Comparison of ENCODE assay signal across 7 mouse cellular contexts in genomic region chr1:79671543-79672337, GRCm38 (mm10). TPM values are rescaled to one million over a fixed set of nuclear protein-coding genes. Genes with fewer than 3 reads are reported as not detected.
DNase-seq lines count a peak whose midpoint lies in the region; ATAC-seq and TF ChIP-seq lines count a peak whose summit lies in the region.

Gene Ap1s3 (minus strand): TSS chr1:79671972.

- peak within 1 kb of the TSS; percentile 96 for H3K4me2 ChIP-seq in intestine, postnatal 0 days (replicated peaks; ENCODE audit: low read depth)
- H3K4me2 ChIP-seq in limb, embryonic 15.5 days = peak within 1 kb of the TSS; percentile 99
- peak within 1 kb of the TSS; percentile 98 for H3K4me2 ChIP-seq in midbrain, embryonic 16.5 days (ENCODE audit: low read length)

- no peaks in the 10 kb centered on the region for H3K36me3 ChIP-seq in intestine, postnatal 0 days (ENCODE audit: control insufficient read depth, insufficient read depth)
- no peaks in the 10 kb centered on the region for H3K36me3 ChIP-seq in limb, embryonic 15.5 days
- no peaks in the 10 kb centered on the region for H3K36me3 ChIP-seq in midbrain, embryonic 16.5 days (ENCODE audit: control insufficient read depth, insufficient read depth, low read length)
- H3K36me3 ChIP-seq in spleen, adult 2 months (ENCODE audit: control insufficient read depth, insufficient read depth, low read length) = no peaks in the 10 kb centered on the region; the same call in 1 of the 2 replicates

- H3K9me3 ChIP-seq in intestine, postnatal 0 days (ENCODE audit: control insufficient read depth) = no peaks in the 10 kb centered on the region
- H3K9me3 ChIP-seq in limb, embryonic 15.5 days = no peaks in the 10 kb centered on the region
- H3K9me3 ChIP-seq in midbrain, embryonic 16.5 days (replicated peaks; ENCODE audit: control insufficient read depth, low read length, poor library complexity, severe bottlenecking) = no peaks in the 10 kb centered on the region

- peak within 1 kb of the TSS; percentile 62 for H3K27ac ChIP-seq in intestine, postnatal 0 days (ENCODE audit: low read depth, low read length)
- H3K27ac ChIP-seq in limb, embryonic 15.5 days = no peak within 1 kb of the TSS
- no peak within 1 kb of the TSS for H3K27ac ChIP-seq in midbrain, embryonic 16.5 days (ENCODE audit: low read length)
- peak within 1 kb of the TSS; percentile 85 for H3K27ac ChIP-seq in spleen, adult 2 months (ENCODE audit: insufficient read depth, low read length)

- DNase-seq in WW6 (ENCODE audit: low read depth, low spot score) = peak; percentile 66
- peak; percentile 61 for DNase-seq in cerebellum, adult 9-10 months
- peak; percentile 68 to 75 for DNase-seq in spleen, adult 2 months (ENCODE audit: low read depth in 1 of 2, low spot score in 2 of 2)

- peak within 1 kb of the TSS; percentile 57 for H3K9ac ChIP-seq in intestine, postnatal 0 days (ENCODE audit: low read depth, low read length)
- H3K9ac ChIP-seq in limb, embryonic 15.5 days = peak within 1 kb of the TSS; percentile 50
- H3K9ac ChIP-seq in midbrain, embryonic 16.5 days (ENCODE audit: low read depth, low read length) = peak within 1 kb of the TSS; percentile 71

- TF ChIP-seq POLR2A in spleen, adult 2 months (IDR thresholded peaks at IDR 0.05; ENCODE audit: low read depth, low read length) = peak; percentile 54; the same call in 1 of the 2 replicates

- under 1% methylated on average over 51 of the region's 51 CpGs for WGBS in intestine, postnatal 0 days
- under 1% methylated on average over 51 of the region's 51 CpGs for WGBS in limb, embryonic 15.5 days
- WGBS in midbrain, embryonic 16.5 days = under 1% methylated on average over 51 of the region's 51 CpGs
- 1% methylated on average over 51 of the region's 51 CpGs for WGBS in spleen, adult 2 months

- ATAC-seq in frontal cortex, adult (ENCODE audit: low TSS enrichment) = peak; percentile 97
- ATAC-seq in intestine, postnatal 0 days = peak; percentile 94
- ATAC-seq in limb, embryonic 15.5 days (ENCODE audit: insufficient number of reproducible peaks, low FRiP score, low TSS enrichment, low read depth) = peak; percentile 63; the same call in 1 of the 2 replicates
- peak; percentile 93 for ATAC-seq in midbrain, embryonic 16.5 days

- peak within 1 kb of the TSS; percentile 61 for H3K4me3 ChIP-seq in intestine, postnatal 0 days (ENCODE audit: low read depth, low read length)
- peak within 1 kb of the TSS; percentile 63 for H3K4me3 ChIP-seq in limb, embryonic 15.5 days
- H3K4me3 ChIP-seq in midbrain, embryonic 16.5 days (ENCODE audit: low read depth, low read length) = peak within 1 kb of the TSS; percentile 59
- H3K4me3 ChIP-seq in spleen, adult 2 months (ENCODE audit: extremely low read depth, insufficient read depth, insufficient read length) = peak within 1 kb of the TSS; percentile 96

- TF ChIP-seq CTCF in intestine, postnatal 0 days (IDR thresholded peaks at IDR 0.05; ENCODE audit: low read depth) = no peak
- TF ChIP-seq CTCF in spleen, adult 2 months (IDR thresholded peaks at IDR 0.05; ENCODE audit: extremely low read depth, insufficient read depth, insufficient read length, insufficient replicate concordance) = no peak

- H3K4me1 ChIP-seq in intestine, postnatal 0 days (replicated peaks; ENCODE audit: control insufficient read depth, insufficient read depth, low read length) = no peaks in the 10 kb centered on the region
- H3K4me1 ChIP-seq in limb, embryonic 15.5 days = peaks cover 17% of the 10 kb centered on the region
- peaks cover 9% of the 10 kb centered on the region for H3K4me1 ChIP-seq in midbrain, embryonic 16.5 days (ENCODE audit: control insufficient read depth, insufficient read depth, low read length)
- peaks cover 8% of the 10 kb centered on the region for H3K4me1 ChIP-seq in spleen, adult 2 months (ENCODE audit: control insufficient read depth, insufficient read depth, insufficient read length)

- no peaks in the 10 kb centered on the region; the same call in 1 of the 2 replicates for H3K27me3 ChIP-seq in intestine, postnatal 0 days (replicated peaks; ENCODE audit: control insufficient read depth, insufficient read depth, low read length)
- H3K27me3 ChIP-seq in limb, embryonic 15.5 days = peaks cover 26% of the 10 kb centered on the region; the same call in 1 of the 2 replicates
- H3K27me3 ChIP-seq in midbrain, embryonic 16.5 days (ENCODE audit: control insufficient read depth, insufficient read depth, low read depth, low read length) = peaks cover 22% of the 10 kb centered on the region
- no peaks in the 10 kb centered on the region for H3K27me3 ChIP-seq in spleen, adult 2 months (ENCODE audit: control insufficient read depth, insufficient read depth, low read length)

RNA-seq across cellular contexts. Expression of gene Ap1s3, which starts in this region (rescaled TPM):
- polyA plus RNA-seq in intestine, postnatal 0 days (2015; fragmentation: Nextera tagmentation; extraction: Ambion mirVana) = 2.2 and 2.5 TPM in 2 replicates
- 0.31 and 0.81 TPM in 2 replicates for polyA plus RNA-seq in limb, embryonic 15.5 days (2015; fragmentation: Nextera tagmentation; extraction: Ambion mirVana)
- polyA plus RNA-seq in midbrain, embryonic 16.5 days (2015; fragmentation: Nextera tagmentation; extraction: Ambion mirVana) = 0.16 TPM in 1 of 2 replicates, not detected in the other
- 65.9 and 138 TPM in 2 replicates for polyA plus RNA-seq in spleen, adult 2 months (2012; rRNA removed)

Comparison
In these comparisons a context has a peak if more than half of its experiments do, and no peak if none do; other contexts are left out.
1. RNA of gene Ap1s3 (polyA plus RNA-seq): 65.9 to 138 TPM in spleen, adult 2 months; 2.2 to 2.5 TPM in intestine, postnatal 0 days, 0.31 to 0.81 TPM in limb, embryonic 15.5 days and 0.16 TPM in midbrain, embryonic 16.5 days; every median in the first group is over 10 times any median in the second.
2. Peak in ATAC-seq, H3K4me3 ChIP-seq, H3K9ac ChIP-seq and H3K4me2 ChIP-seq in limb, embryonic 15.5 days; RNA of the gene not detected or under 1 TPM.
3. Peak in ATAC-seq, H3K4me3 ChIP-seq, H3K9ac ChIP-seq and H3K4me2 ChIP-seq in midbrain, embryonic 16.5 days; RNA of the gene not detected or under 1 TPM.
4. H3K27ac ChIP-seq: peak in intestine, postnatal 0 days (single experiment) and spleen, adult 2 months (single experiment); none in limb, embryonic 15.5 days (single experiment) and midbrain, embryonic 16.5 days (single experiment).
5. Peak in every context shown above with its lines, with median percentiles within 50 percentile points of each other: DNase-seq, ATAC-seq, H3K4me2 ChIP-seq, H3K4me3 ChIP-seq and H3K9ac ChIP-seq.